Mouse (Mus musculus) kidney, postnatal 0 days (tissue): ENCODE data around the gene Gm20388. TPM values are rescaled to one million over a fixed set of nuclear protein-coding genes. Genes with fewer than 3 reads are reported as not detected.

Experiments used
- ATAC-seq: fragments of 200-750 bp; cut with Nextera tagmentation; replicated peaks from 2 replicates; pipeline ENCODE4 v1.8.0; 2017; ENCODE audit warnings: low read depth, moderate number of reproducible peaks, moderate TSS enrichment, moderate library complexity; ENCODE audit not compliant: low FRiP score
- DNase-seq: peaks from one replicate; pipeline ENCODE4 v3.0.0-alpha.2; 2016; ENCODE audit warnings: low spot score
- H3K27ac ChIP-seq: fragments of 300-500 bp; sonication (generic); 2 replicates; pipeline ENCODE4 v1.5.1; 2014; ENCODE audit warnings: mild to moderate bottlenecking
- H3K27me3 ChIP-seq: fragments of 300-500 bp; sonication (generic); 2 replicates; pipeline ENCODE4 v1.6.1; 2014; ENCODE audit warnings: low read length, mixed read lengths; ENCODE audit not compliant: insufficient read depth
- H3K36me3 ChIP-seq: fragments of 300-500 bp; sonication (generic); 2 replicates; pipeline ENCODE4 v1.6.1; 2014; ENCODE audit warnings: low read length, mixed read lengths; ENCODE audit not compliant: insufficient read depth
- H3K4me1 ChIP-seq: fragments of 300-500 bp; sonication (generic); replicated peaks from 2 replicates; pipeline ENCODE4 v1.6.1; 2014; ENCODE audit warnings: antibody characterized with exemption, low read length, mixed read lengths; ENCODE audit not compliant: insufficient read depth
- H3K4me2 ChIP-seq: fragments of 300-500 bp; sonication (generic); 2 replicates; pipeline ENCODE4 v1.6.1; 2014; ENCODE audit warnings: mild to moderate bottlenecking, low read length, moderate library complexity, mixed read lengths
- H3K4me3 ChIP-seq: fragments of 300-500 bp; sonication (generic); replicated peaks from 2 replicates; pipeline ENCODE4 v1.5.1; 2014; ENCODE audit warnings: low read depth, low read length
- H3K9ac ChIP-seq: fragments of 300-500 bp; sonication (generic); 2 replicates; pipeline ENCODE4 v1.6.1; 2014; ENCODE audit warnings: low read depth, low read length
- H3K9me3 ChIP-seq: fragments of 300-500 bp; sonication (generic); replicated peaks from 2 replicates; pipeline ENCODE4 v1.6.1; 2016; ENCODE audit warnings: low read length, inconsistent platforms, mixed read lengths
- CTCF ChIP-seq: IDR thresholded peaks from 2 replicates; pipeline ENCODE4 v1.5.1; 2016; ENCODE audit warnings: antibody characterized with exemption, low read depth, mild to moderate bottlenecking, moderate library complexity
- WGBS: fragments of 180-500 bp; shearing (Covaris S2); extraction: QIAGEN DNeasy Blood & Tissue Kit; methylation state at CpG from one replicate; pipeline ENCODE4 v1.1.7; 2014; 5-methylcytosine and 5-hydroxymethylcytosine counted together
- polyA plus RNA-seq: library from polyadenylated mRNA; unstranded; fragments of >200 nt; fragmentation: Nextera tagmentation; extraction: Ambion mirVana; gene quantifications from 2 replicates; pipeline ENCODE4 v1.2.1, GENCODE M21; 2015

Gene Gm20388
- polyA plus RNA-seq, 1 experiment from 2014 or later = not detected

DNA sequence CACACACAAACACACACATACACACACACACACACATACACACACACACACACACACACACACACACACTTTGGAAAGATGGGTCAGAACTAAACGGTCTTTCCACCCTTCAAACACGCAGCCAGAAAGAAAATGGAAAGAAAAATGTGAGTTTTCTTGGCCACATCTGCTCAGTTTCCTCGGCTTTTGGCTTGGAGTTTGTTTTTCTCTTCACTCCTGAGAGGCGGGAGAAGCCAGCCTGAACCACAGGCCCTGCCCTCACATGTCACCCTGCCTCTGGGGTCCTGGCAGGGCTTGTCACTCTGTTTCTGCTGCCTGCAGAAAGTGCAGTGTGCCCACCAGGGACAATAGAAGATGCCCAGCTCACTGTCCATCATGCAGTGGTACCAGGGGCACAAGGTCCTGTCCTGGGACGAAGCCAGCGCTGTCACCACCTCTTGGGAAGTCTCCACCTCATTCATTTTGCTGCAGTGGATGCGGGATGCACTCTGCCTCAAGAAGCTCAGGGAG lies 2189.1 kb downstream of the Gm20388 start:
- no peak overlapping the region for H3K4me2 ChIP-seq
- peaks cover 6% of the 10 kb centered on the region; the same call in 1 of the 2 replicates for H3K4me1 ChIP-seq
- H3K4me3 ChIP-seq = no peak overlapping the region
- peak overlapping the region; percentile 19; the same call in 1 of the 2 replicates for H3K27ac ChIP-seq
- WGBS = 55% methylated on average over 7 of the region's 7 CpGs
- no peak overlapping the region for H3K9ac ChIP-seq
- H3K36me3 ChIP-seq = no peaks in the 10 kb centered on the region
- H3K9me3 ChIP-seq = no peaks in the 10 kb centered on the region
- ATAC-seq (no peak), DNase-seq (no peak)
- H3K27me3 ChIP-seq = no peaks in the 10 kb centered on the region
- no peak for TF ChIP-seq CTCF

- Histone ChIP-seq H3K4me2 (no peak overlapping the region), H3K27me3 (no peaks in the 10 kb centered on the region), H3K4me1 (peaks cover 6% of the 10 kb centered on the region; the same call in 1 of the 2 replicates), H3K9me3 (no peaks in the 10 kb centered on the region), H3K4me3 (no peak overlapping the region), H3K9ac (no peak overlapping the region), H3K27ac (no peak overlapping the region), H3K36me3 (no peaks in the 10 kb centered on the region)
- no peak for TF ChIP-seq CTCF
- ATAC-seq (no peak), DNase-seq (no peak)
- 78% methylated on average over 5 of the region's 5 CpGs for WGBS
Observed at GRCm38 (mm10) chr8:122101816-122102215, 2191.2 kb downstream of the Gm20388 start.

DNA sequence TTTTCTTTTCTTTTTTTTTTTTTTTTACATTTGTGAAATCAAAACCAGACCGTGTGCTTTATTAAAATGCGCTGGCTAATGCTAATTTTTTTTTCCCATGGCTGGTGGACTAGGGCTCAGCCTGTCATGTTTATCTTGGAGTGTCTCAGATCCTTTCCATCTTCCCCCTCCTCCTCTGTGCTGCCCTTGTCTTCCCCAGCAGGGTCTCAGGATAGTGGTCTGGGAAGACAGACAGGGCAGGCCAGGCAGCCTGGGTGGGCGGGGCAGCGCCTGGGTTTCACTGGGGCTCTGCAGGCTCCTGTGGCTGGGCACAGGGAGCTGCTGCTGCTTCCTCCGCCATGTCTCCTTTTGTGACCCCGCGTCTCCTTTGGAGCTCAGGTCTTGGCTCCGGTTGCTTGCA lies 2191.6 kb downstream of the Gm20388 start:
- ATAC-seq (no peak), DNase-seq (no peak)
- TF ChIP-seq CTCF = no peak
- H3K4me1 ChIP-seq = peaks cover 6% of the 10 kb centered on the region; the same call in 1 of the 2 replicates
- no peak overlapping the region for H3K9ac ChIP-seq
- H3K4me2 ChIP-seq = no peak overlapping the region
- no peak overlapping the region for H3K27ac ChIP-seq
- H3K4me3 ChIP-seq = no peak overlapping the region
- no peaks in the 10 kb centered on the region for H3K27me3 ChIP-seq
- WGBS = 31% methylated on average over 8 of the region's 8 CpGs
- H3K36me3 ChIP-seq = no peaks in the 10 kb centered on the region
- H3K9me3 ChIP-seq = no peaks in the 10 kb centered on the region

DNA sequence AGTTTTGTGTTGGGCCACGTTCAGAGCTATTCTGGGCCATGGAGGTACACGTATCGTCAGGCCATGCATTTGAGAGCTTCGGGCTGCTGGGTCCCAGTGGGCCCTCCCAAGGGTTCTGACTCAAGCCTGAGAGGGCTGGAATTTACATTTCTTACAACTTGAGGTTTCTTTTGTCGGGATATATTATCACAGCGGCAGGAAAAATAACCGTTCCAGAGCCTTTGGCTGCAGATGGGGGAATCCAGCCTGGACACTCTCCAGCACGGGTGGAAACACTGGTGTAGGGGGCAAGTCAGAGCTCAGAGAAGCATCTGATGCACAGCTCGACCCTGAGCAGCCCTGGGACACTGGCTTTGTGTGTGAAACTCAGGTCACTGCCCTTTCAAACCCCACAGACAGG lies 2192.6 kb downstream of the Gm20388 start:
- WGBS = 56% methylated on average over 9 of the region's 9 CpGs
- Histone ChIP-seq H3K9ac (no peak overlapping the region), H3K4me1 (peaks cover 6% of the 10 kb centered on the region; the same call in 1 of the 2 replicates), H3K27ac (no peak overlapping the region), H3K4me2 (no peak overlapping the region), H3K36me3 (no peaks in the 10 kb centered on the region), H3K27me3 (no peaks in the 10 kb centered on the region), H3K4me3 (no peak overlapping the region), H3K9me3 (no peaks in the 10 kb centered on the region)
- ATAC-seq (no peak), DNase-seq (no peak)
- TF ChIP-seq CTCF = no peak

GRCm38 (mm10) chr8:122104658-122105057 lies 2194.0 kb downstream of the Gm20388 start:
- no peaks in the 10 kb centered on the region for H3K36me3 ChIP-seq
- no peaks in the 10 kb centered on the region for H3K9me3 ChIP-seq
- no peak for DNase-seq
- H3K4me2 ChIP-seq = no peak overlapping the region
- no peak overlapping the region for H3K27ac ChIP-seq
- peaks cover 6% of the 10 kb centered on the region; the same call in 1 of the 2 replicates for H3K4me1 ChIP-seq
- ATAC-seq = no peak
- 78% methylated on average over 4 of the region's 4 CpGs for WGBS
- no peak overlapping the region for H3K9ac ChIP-seq
- H3K27me3 ChIP-seq = no peaks in the 10 kb centered on the region
- no peak for TF ChIP-seq CTCF
- H3K4me3 ChIP-seq = no peak overlapping the region

- TF ChIP-seq CTCF = no peak
- no peaks in the 10 kb centered on the region for H3K27me3 ChIP-seq
- 20% methylated on average over 9 of the region's 9 CpGs for WGBS
- no peak overlapping the region for H3K4me3 ChIP-seq
- H3K4me1 ChIP-seq = 0 out of 2 replicates have a peak, but pooled peaks cover 6% of the 10 kb centered on the region
- no peak overlapping the region for H3K9ac ChIP-seq
- H3K36me3 ChIP-seq = no peaks in the 10 kb centered on the region
- ATAC-seq (no peak), DNase-seq (peak; percentile 72)
- no peak overlapping the region for H3K4me2 ChIP-seq
- H3K27ac ChIP-seq = no peak overlapping the region
- H3K9me3 ChIP-seq = no peaks in the 10 kb centered on the region
Observed at GRCm38 (mm10) chr8:122106270-122106669, 2195.6 kb downstream of the Gm20388 start.
